Mouse (Mus musculus) testis, adult 2 months (tissue): ENCODE results near the gene Kirrel3. TPM values are rescaled to one million over a fixed set of nuclear protein-coding genes. Genes with fewer than 3 reads are reported as not detected.

Experiments used
- H3K27ac ChIP-seq: fragments of 200-500 bp; 2 replicates; pipeline ENCODE4 v1.5.1; 2012; ENCODE audit warnings: low read depth, low read length; ENCODE audit not compliant: control insufficient read depth, insufficient read depth
- H3K27me3 ChIP-seq: fragments of 200-500 bp; 2 replicates; pipeline ENCODE4 v1.6.1; 2012; ENCODE audit warnings: mild to moderate bottlenecking, low read length, moderate library complexity; ENCODE audit not compliant: control insufficient read depth, insufficient read depth
- H3K36me3 ChIP-seq: fragments of 200-500 bp; 2 replicates; pipeline ENCODE4 v1.6.1; 2012; ENCODE audit warnings: mild to moderate bottlenecking, low read length; ENCODE audit not compliant: control insufficient read depth, insufficient read depth
- H3K4me1 ChIP-seq: fragments of 200-500 bp; 2 replicates; pipeline ENCODE4 v1.6.1; 2012; ENCODE audit warnings: low read length; ENCODE audit not compliant: control insufficient read depth, insufficient read depth
- H3K4me3 ChIP-seq: fragments of 200-500 bp; 2 replicates; pipeline ENCODE4 v1.5.1; 2012; ENCODE audit warnings: low read depth, mild to moderate bottlenecking, low read length, moderate library complexity, mixed read lengths; ENCODE audit not compliant: control insufficient read depth
- CTCF ChIP-seq: fragments of 200-500 bp; IDR thresholded peaks from 2 replicates; pipeline ENCODE4 v1.5.1; 2012; ENCODE audit warnings: low read depth, mild to moderate bottlenecking, inconsistent platforms, low read length, moderate library complexity; ENCODE audit not compliant: control insufficient read depth, insufficient read depth, insufficient replicate concordance
- POLR2A ChIP-seq: fragments of 200-500 bp; IDR thresholded peaks from 2 replicates; pipeline ENCODE4 v1.6.1; 2012; ENCODE audit warnings: low read depth, mild to moderate bottlenecking, inconsistent platforms, low read length, moderate library complexity; ENCODE audit not compliant: control insufficient read depth
- polyA plus RNA-seq: library from polyadenylated mRNA; depleted of rRNA; stranded (reverse); fragments of >200 nt; gene quantifications from 2 replicates; pipeline ENCODE4 v1.2.3, GENCODE M21; 2012

Kirrel3 gene
- polyA plus RNA-seq, 1 experiment = 0.10 TPM

DNA sequence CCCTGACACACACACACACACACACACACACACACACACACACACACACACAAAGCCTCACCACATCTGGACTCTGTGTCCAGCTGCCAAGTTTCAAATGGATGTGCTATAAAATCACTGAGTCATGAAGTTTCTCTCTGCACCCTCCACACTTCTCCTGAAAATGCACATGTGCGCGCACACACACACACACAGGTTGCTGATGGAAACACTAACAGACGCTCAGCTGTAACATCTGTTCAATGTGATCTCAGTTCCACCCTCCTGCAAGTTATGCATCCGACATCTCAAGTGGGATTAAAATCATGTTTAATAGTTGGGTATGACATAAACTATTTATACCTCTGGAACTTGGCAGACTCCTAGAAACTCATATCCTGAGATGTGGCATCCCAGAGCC is 518.4 kb downstream of the Kirrel3 start:
- Histone ChIP-seq H3K4me3 (no peak overlapping the region), H3K27ac (no peak overlapping the region), H3K36me3 (no peaks in the 10 kb centered on the region), H3K27me3 (no peaks in the 10 kb centered on the region), H3K4me1 (no peaks in the 10 kb centered on the region)
- TF ChIP-seq POLR2A (no peak), CTCF (no peak)

- no peaks in the 10 kb centered on the region for H3K27me3 ChIP-seq
- TF ChIP-seq CTCF = no peak
- no peak for TF ChIP-seq POLR2A
- H3K36me3 ChIP-seq = no peaks in the 10 kb centered on the region
- no peak overlapping the region for H3K27ac ChIP-seq
- H3K4me1 ChIP-seq = no peaks in the 10 kb centered on the region
- H3K4me3 ChIP-seq = no peak overlapping the region
Observed at GRCm38 (mm10) chr9:35007697-35008341, 522.1 kb downstream of the Kirrel3 start.

- Histone ChIP-seq H3K27me3 (no peaks in the 10 kb centered on the region), H3K27ac (no peak overlapping the region), H3K36me3 (no peaks in the 10 kb centered on the region), H3K4me3 (no peak overlapping the region), H3K4me1 (no peaks in the 10 kb centered on the region)
- TF ChIP-seq CTCF (peak; percentile 49; the same call in 1 of the 2 replicates), POLR2A (no peak)
Observed at GRCm38 (mm10) chr9:35016762-35017161, 531.1 kb downstream of the Kirrel3 start.

DNA sequence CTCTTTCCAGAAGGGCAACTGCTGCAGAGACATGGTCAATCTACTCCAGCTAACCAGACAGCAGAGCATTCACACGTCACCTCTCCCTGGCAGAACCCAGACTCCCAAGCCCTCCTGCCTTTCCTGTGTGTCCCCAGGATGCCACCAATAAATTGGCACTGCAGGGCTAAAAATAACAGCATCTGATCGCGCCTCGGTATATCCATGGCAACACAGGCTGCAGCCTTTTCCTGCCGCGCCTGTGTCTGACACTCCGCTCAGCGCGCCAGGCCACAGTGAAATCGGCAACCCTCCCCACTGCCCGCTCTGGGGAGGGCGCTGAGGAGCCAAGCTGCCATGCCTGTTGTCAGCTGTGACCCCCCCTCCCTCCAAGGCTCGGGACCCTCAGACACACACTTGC is 531.9 kb downstream of the Kirrel3 start:
- Histone ChIP-seq H3K36me3 (no peaks in the 10 kb centered on the region), H3K27me3 (no peaks in the 10 kb centered on the region), H3K27ac (no peak overlapping the region), H3K4me3 (no peak overlapping the region), H3K4me1 (no peaks in the 10 kb centered on the region)
- TF ChIP-seq POLR2A (no peak), CTCF (no peak)

- Histone ChIP-seq H3K4me1 (no peaks in the 10 kb centered on the region), H3K4me3 (no peak overlapping the region), H3K27me3 (no peaks in the 10 kb centered on the region)
Observed at GRCm38 (mm10) chr9:35018056-35018455, 532.4 kb downstream of the Kirrel3 start.

GRCm38 (mm10) chr9:35019372-35019771 is 533.7 kb downstream of the Kirrel3 start:
- no peak overlapping the region for H3K4me3 ChIP-seq
- H3K36me3 ChIP-seq = no peaks in the 10 kb centered on the region
- no peaks in the 10 kb centered on the region for H3K4me1 ChIP-seq
- H3K27ac ChIP-seq = no peak overlapping the region
- TF ChIP-seq POLR2A (no peak), CTCF (no peak)
- H3K27me3 ChIP-seq = no peaks in the 10 kb centered on the region

More at GRCm38 (mm10) chr9:35018056-35018455, 532.4 kb downstream of the Kirrel3 start:
- Histone ChIP-seq H3K36me3 (no peaks in the 10 kb centered on the region), H3K27ac (no peak overlapping the region)
- no peak for TF ChIP-seq POLR2A
- TF ChIP-seq CTCF = no peak

- no peak for TF ChIP-seq CTCF
- no peak for TF ChIP-seq POLR2A
- Histone ChIP-seq H3K27me3 (no peaks in the 10 kb centered on the region), H3K27ac (no peak overlapping the region), H3K36me3 (no peaks in the 10 kb centered on the region), H3K4me1 (no peaks in the 10 kb centered on the region; the same call in none of the 2 replicates), H3K4me3 (no peak overlapping the region)
Observed at GRCm38 (mm10) chr9:35020015-35020653, 534.4 kb downstream of the Kirrel3 start.
